8 mouse cellular contexts compared by ENCODE assay signal in the genomic region with DNA sequence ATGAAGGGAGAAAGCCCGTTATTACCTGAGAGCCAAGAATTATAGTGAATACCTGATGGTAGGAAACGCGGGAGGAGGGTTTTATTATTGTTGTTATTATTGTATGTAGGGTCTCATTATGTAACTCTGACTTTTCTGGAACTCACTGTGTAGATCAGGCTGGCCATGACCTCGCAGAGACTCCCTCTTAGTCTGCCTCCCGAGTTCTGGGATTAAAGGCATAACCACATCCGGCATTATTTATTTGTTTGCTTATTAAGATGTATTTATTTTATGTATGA. TPM values are rescaled to one million over a fixed set of nuclear protein-coding genes. Genes with fewer than 3 reads are reported as not detected.
DNase-seq lines count a peak whose midpoint lies in the region; ATAC-seq and TF ChIP-seq lines count a peak whose summit lies in the region.

No protein-coding gene starts in this region.

- H3K9me3 ChIP-seq in kidney, postnatal 0 days (replicated peaks; ENCODE audit: low read length): no peaks in the 10 kb centered on the region
- no peaks in the 10 kb centered on the region for H3K9me3 ChIP-seq in embryonic facial prominence, embryonic 13.5 days
- H3K9me3 ChIP-seq in intestine, embryonic 15.5 days: no peaks in the 10 kb centered on the region
- no peaks in the 10 kb centered on the region for H3K9me3 ChIP-seq in midbrain, postnatal 0 days (ENCODE audit: low read length)

- DNase-seq in kidney, postnatal 0 days (ENCODE audit: low spot score): no peak
- DNase-seq in kidney, adult 11 months: no peak
- DNase-seq in midbrain, postnatal 0 days (ENCODE audit: low spot score): no peak
- no peak for DNase-seq in thymus, postnatal 36 days
- no peak for DNase-seq in adrenal gland, adult 18-20 months (ENCODE audit: low spot score in 2 of 2)
- no peak for DNase-seq in frontal cortex, postnatal 36 days (ENCODE audit: low spot score in 2 of 2)

- no peak overlapping the region for H3K9ac ChIP-seq in kidney, postnatal 0 days (ENCODE audit: low read depth, low read length)
- H3K9ac ChIP-seq in embryonic facial prominence, embryonic 13.5 days: 0 out of 2 replicates have a peak overlapping the region, but pooled peaks have one; percentile 57
- no peak overlapping the region for H3K9ac ChIP-seq in intestine, embryonic 15.5 days
- H3K9ac ChIP-seq in midbrain, postnatal 0 days (replicated peaks; ENCODE audit: low read length, poor library complexity, severe bottlenecking): no peak overlapping the region

- H3K4me2 ChIP-seq in kidney, postnatal 0 days (ENCODE audit: low read length): peak overlapping the region; percentile 44
- peak overlapping the region; percentile 79 for H3K4me2 ChIP-seq in embryonic facial prominence, embryonic 13.5 days
- H3K4me2 ChIP-seq in intestine, embryonic 15.5 days (replicated peaks): peak overlapping the region; percentile 50
- H3K4me2 ChIP-seq in midbrain, postnatal 0 days (ENCODE audit: low read depth, low read length, poor library complexity, severe bottlenecking): peak overlapping the region; percentile 36

- no peak for ATAC-seq in kidney, postnatal 0 days (replicated peaks; ENCODE audit: low FRiP score, low read depth)
- ATAC-seq in embryonic facial prominence, embryonic 13.5 days (ENCODE audit: insufficient number of reproducible peaks, insufficient read depth, low FRiP score, low TSS enrichment, low read depth): no peak
- no peak for ATAC-seq in intestine, embryonic 15.5 days
- 0 out of 2 replicates have a peak, but pooled peaks have one; percentile 2 for ATAC-seq in midbrain, postnatal 0 days (ENCODE audit: low FRiP score)

- TF ChIP-seq CTCF in kidney, postnatal 0 days (IDR thresholded peaks at IDR 0.05; ENCODE audit: low read depth): no peak
- TF ChIP-seq CTCF in midbrain, postnatal 0 days (IDR thresholded peaks at IDR 0.05): no peak

- no peak overlapping the region for H3K27ac ChIP-seq in kidney, postnatal 0 days
- H3K27ac ChIP-seq in embryonic facial prominence, embryonic 13.5 days: peak overlapping the region; percentile 34; the same call in 1 of the 2 replicates
- no peak overlapping the region; the same call in 1 of the 2 replicates for H3K27ac ChIP-seq in intestine, embryonic 15.5 days
- H3K27ac ChIP-seq in midbrain, postnatal 0 days (ENCODE audit: low read depth, low read length): peak overlapping the region; percentile 67

- 42% methylated on average over 6 of the region's 6 CpGs for WGBS in kidney, postnatal 0 days
- WGBS in embryonic facial prominence, embryonic 13.5 days: 42% methylated on average over 6 of the region's 6 CpGs
- WGBS in intestine, embryonic 15.5 days: 44% methylated on average over 6 of the region's 6 CpGs
- 40% methylated on average over 6 of the region's 6 CpGs for WGBS in midbrain, postnatal 0 days

- peak overlapping the region; percentile 15 for H3K4me3 ChIP-seq in kidney, postnatal 0 days (replicated peaks; ENCODE audit: low read depth, low read length)
- peak overlapping the region; percentile 86 for H3K4me3 ChIP-seq in embryonic facial prominence, embryonic 13.5 days
- H3K4me3 ChIP-seq in intestine, embryonic 15.5 days (replicated peaks): peak overlapping the region; percentile 75; the same call in 1 of the 2 replicates
- no peak overlapping the region; the same call in 1 of the 2 replicates for H3K4me3 ChIP-seq in midbrain, postnatal 0 days (ENCODE audit: low read depth, low read length)

- peaks cover 15% of the 10 kb centered on the region; the same call in 1 of the 2 replicates for H3K36me3 ChIP-seq in kidney, postnatal 0 days (ENCODE audit: insufficient read depth, low read length)
- H3K36me3 ChIP-seq in embryonic facial prominence, embryonic 13.5 days: peaks cover 21% of the 10 kb centered on the region
- 0 out of 2 replicates have a peak, but pooled peaks cover 2% of the 10 kb centered on the region for H3K36me3 ChIP-seq in intestine, embryonic 15.5 days
- peaks cover 11% of the 10 kb centered on the region; the same call in 1 of the 2 replicates for H3K36me3 ChIP-seq in midbrain, postnatal 0 days (ENCODE audit: insufficient read depth, low read length)

- H3K4me1 ChIP-seq in kidney, postnatal 0 days (replicated peaks; ENCODE audit: insufficient read depth, low read length): 0 out of 2 replicates have a peak, but pooled peaks cover 3% of the 10 kb centered on the region
- H3K4me1 ChIP-seq in embryonic facial prominence, embryonic 13.5 days: peaks cover 15% of the 10 kb centered on the region
- H3K4me1 ChIP-seq in intestine, embryonic 15.5 days (replicated peaks): 0 out of 2 replicates have a peak, but pooled peaks cover 4% of the 10 kb centered on the region
- H3K4me1 ChIP-seq in midbrain, postnatal 0 days (ENCODE audit: insufficient read depth, low read length): no peaks in the 10 kb centered on the region

- H3K27me3 ChIP-seq in kidney, postnatal 0 days (ENCODE audit: insufficient read depth, low read length): no peaks in the 10 kb centered on the region
- H3K27me3 ChIP-seq in embryonic facial prominence, embryonic 13.5 days: no peaks in the 10 kb centered on the region
- no peaks in the 10 kb centered on the region for H3K27me3 ChIP-seq in intestine, embryonic 15.5 days (replicated peaks)
- H3K27me3 ChIP-seq in midbrain, postnatal 0 days (ENCODE audit: insufficient read depth, low read length): no peaks in the 10 kb centered on the region

RNA-seq across cellular contexts. Expression of gene Nme1, which starts 0.5 kb away (rescaled TPM):
- polyA plus RNA-seq in kidney, postnatal 0 days (2015; fragmentation: Nextera tagmentation; extraction: Ambion mirVana): 132 TPM in 2 replicates
- 127 and 140 TPM in 2 replicates for polyA plus RNA-seq in embryonic facial prominence, embryonic 13.5 days (2015; fragmentation: Nextera tagmentation; extraction: Ambion mirVana)
- 162 and 174 TPM in 2 replicates for polyA plus RNA-seq in intestine, embryonic 15.5 days (2015; fragmentation: Nextera tagmentation; extraction: Ambion mirVana)
- 46.2 and 66.9 TPM in 2 replicates for total RNA-seq in midbrain, postnatal 0 days (2014; rRNA removed)
- 383 and 424 TPM in 2 replicates for polyA plus RNA-seq in midbrain, postnatal 0 days (2015; fragmentation: Nextera tagmentation; extraction: Ambion mirVana)
- 10 to 100 TPM; 37.7 to 42.8 TPM for total RNA-seq in adrenal gland, adult 18-20 months (2021)

RNA-seq across cellular contexts. Expression of gene Gm20390, which starts 0.7 kb away (rescaled TPM):
- 353 and 385 TPM in 2 replicates for polyA plus RNA-seq in kidney, postnatal 0 days (2015; fragmentation: Nextera tagmentation; extraction: Ambion mirVana)
- 306 and 441 TPM in 2 replicates for polyA plus RNA-seq in embryonic facial prominence, embryonic 13.5 days (2015; fragmentation: Nextera tagmentation; extraction: Ambion mirVana)
- 432 and 477 TPM in 2 replicates for polyA plus RNA-seq in intestine, embryonic 15.5 days (2015; fragmentation: Nextera tagmentation; extraction: Ambion mirVana)
- total RNA-seq in midbrain, postnatal 0 days (2014; rRNA removed): 61.1 and 113 TPM in 2 replicates
- polyA plus RNA-seq in midbrain, postnatal 0 days (2015; fragmentation: Nextera tagmentation; extraction: Ambion mirVana): 370 and 379 TPM in 2 replicates
- 10 to 100 TPM; 72.2 to 90.6 TPM for total RNA-seq in adrenal gland, adult 18-20 months (2021)

RNA-seq across cellular contexts. Expression of gene Nme2, which starts 12.7 kb away (rescaled TPM):
- 395 and 442 TPM in 2 replicates for polyA plus RNA-seq in kidney, postnatal 0 days (2015; fragmentation: Nextera tagmentation; extraction: Ambion mirVana)
- 303 and 337 TPM in 2 replicates for polyA plus RNA-seq in embryonic facial prominence, embryonic 13.5 days (2015; fragmentation: Nextera tagmentation; extraction: Ambion mirVana)
- 311 and 348 TPM in 2 replicates for polyA plus RNA-seq in intestine, embryonic 15.5 days (2015; fragmentation: Nextera tagmentation; extraction: Ambion mirVana)
- total RNA-seq in midbrain, postnatal 0 days (2014; rRNA removed): 237 and 286 TPM in 2 replicates
- 139 and 145 TPM in 2 replicates for polyA plus RNA-seq in midbrain, postnatal 0 days (2015; fragmentation: Nextera tagmentation; extraction: Ambion mirVana)
- total RNA-seq in adrenal gland, adult 18-20 months (2021): 100 to 1,000 TPM; 444 to 476 TPM

RNA-seq across cellular contexts. Expression of gene Spag9, which starts 27.1 kb away (rescaled TPM):
- polyA plus RNA-seq in kidney, postnatal 0 days (2015; fragmentation: Nextera tagmentation; extraction: Ambion mirVana): 52.5 and 59.8 TPM in 2 replicates
- 46.3 and 56.7 TPM in 2 replicates for polyA plus RNA-seq in embryonic facial prominence, embryonic 13.5 days (2015; fragmentation: Nextera tagmentation; extraction: Ambion mirVana)
- polyA plus RNA-seq in intestine, embryonic 15.5 days (2015; fragmentation: Nextera tagmentation; extraction: Ambion mirVana): 30.7 and 31.5 TPM in 2 replicates
- 131 and 161 TPM in 2 replicates for total RNA-seq in midbrain, postnatal 0 days (2014; rRNA removed)
- polyA plus RNA-seq in midbrain, postnatal 0 days (2015; fragmentation: Nextera tagmentation; extraction: Ambion mirVana): 66.8 and 80.7 TPM in 2 replicates
- 100 to 1,000 TPM; 112 to 130 TPM for total RNA-seq in adrenal gland, adult 18-20 months (2021)

Comparison
In these comparisons a context has a peak if more than half of its experiments do, and no peak if none do; other contexts are left out.
1. H3K27ac ChIP-seq: peak in embryonic facial prominence, embryonic 13.5 days (single experiment) and midbrain, postnatal 0 days (single experiment); none in kidney, postnatal 0 days (single experiment) and intestine, embryonic 15.5 days (single experiment).
2. Peak in every context shown above with its lines, with median percentiles within 50 percentile points of each other: H3K4me2 ChIP-seq.